Mouse (Mus musculus) CD4-positive, CD25-positive, alpha-beta regulatory T cell, adult 4 months (primary cell): ENCODE data around the gene Dusp2. TPM values are rescaled to one million over a fixed set of nuclear protein-coding genes. Genes with fewer than 3 reads are reported as not detected.

Experiments
- ATAC-seq: one replicate; pipeline ENCODE4 v1.8.0; 2017
- polyA plus RNA-seq, 2 experiments: library from polyadenylated mRNA; unstranded; fragments of 100-300 nt; shearing (Covaris generic); gene quantifications; one replicate each; pipeline ENCODE4 v1.2.1; 2017

Gene Dusp2
- polyA plus RNA-seq, 2 experiments from 2014 or later = 20.1 to 45.4 TPM

GRCm38 (mm10) chr2:127369703-127370376 lies 33.9 kb downstream of the Dusp2 start:
- ATAC-seq = no peak

- no peak for ATAC-seq
Observed at GRCm38 (mm10) chr2:127370561-127371483, 34.9 kb downstream of the Dusp2 start.

GRCm38 (mm10) chr2:127371484-127371861 lies 35.5 kb downstream of the Dusp2 start:
- ATAC-seq = no peak

GRCm38 (mm10) chr2:127372082-127372481 lies 36.1 kb downstream of the Dusp2 start:
- ATAC-seq = no peak

DNA sequence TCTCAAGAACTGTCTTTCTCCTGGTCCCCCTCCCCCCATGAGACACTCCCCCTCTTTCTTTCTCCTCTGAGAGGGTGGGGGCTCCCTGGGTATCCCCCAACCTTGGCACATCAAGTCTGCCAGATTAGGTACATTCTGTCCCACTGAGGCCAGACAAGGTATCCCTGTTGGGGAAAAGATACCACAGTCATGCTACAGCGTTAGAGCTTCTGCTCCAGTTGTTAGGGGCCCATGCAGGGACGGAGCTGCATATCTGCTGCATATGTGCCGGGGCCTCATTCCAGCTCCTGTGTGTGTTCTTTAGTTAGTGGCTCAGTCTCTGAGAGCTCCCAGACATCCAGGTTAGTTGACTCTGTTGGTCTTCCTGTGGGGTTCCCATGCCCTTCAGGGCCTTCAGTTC lies 38.2 kb downstream of the Dusp2 start:
- no peak for ATAC-seq

- ATAC-seq = no peak
Observed at GRCm38 (mm10) chr2:127375087-127375486, 39.1 kb downstream of the Dusp2 start.

DNA sequence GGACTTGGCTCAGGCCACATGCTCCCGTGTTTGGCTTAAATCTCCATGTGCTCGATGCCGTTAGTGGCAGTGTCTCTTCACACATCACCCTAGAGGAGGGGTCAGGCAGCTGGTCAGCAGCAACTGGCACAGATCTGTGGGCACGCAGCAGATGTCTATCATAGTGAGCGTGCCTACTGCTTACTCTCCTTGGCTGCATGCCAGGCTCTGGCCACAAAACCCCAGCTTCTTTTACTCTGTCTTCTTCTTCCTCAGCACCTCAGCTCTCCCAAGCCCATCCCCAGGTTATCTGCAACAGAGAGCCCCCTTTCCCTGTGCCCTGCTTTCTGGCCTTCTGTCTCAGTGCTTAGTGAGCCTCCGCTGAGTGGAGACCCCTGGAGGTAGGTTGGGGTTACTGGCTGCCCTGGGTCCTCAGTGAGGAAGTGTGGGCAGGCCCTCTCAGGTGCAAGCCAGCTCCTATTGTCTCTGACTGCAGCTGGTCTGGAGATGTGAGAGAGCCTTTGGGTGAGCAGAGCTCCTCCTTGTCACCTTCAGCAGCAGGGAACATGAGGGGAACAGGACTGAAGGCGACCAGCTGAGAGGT lies 39.9 kb downstream of the Dusp2 start:
- no peak for ATAC-seq

- no peak for ATAC-seq
Observed at GRCm38 (mm10) chr2:127376423-127377051, 40.6 kb downstream of the Dusp2 start.

- ATAC-seq = no peak
Observed at GRCm38 (mm10) chr2:127377942-127378610, 42.1 kb downstream of the Dusp2 start.

DNA sequence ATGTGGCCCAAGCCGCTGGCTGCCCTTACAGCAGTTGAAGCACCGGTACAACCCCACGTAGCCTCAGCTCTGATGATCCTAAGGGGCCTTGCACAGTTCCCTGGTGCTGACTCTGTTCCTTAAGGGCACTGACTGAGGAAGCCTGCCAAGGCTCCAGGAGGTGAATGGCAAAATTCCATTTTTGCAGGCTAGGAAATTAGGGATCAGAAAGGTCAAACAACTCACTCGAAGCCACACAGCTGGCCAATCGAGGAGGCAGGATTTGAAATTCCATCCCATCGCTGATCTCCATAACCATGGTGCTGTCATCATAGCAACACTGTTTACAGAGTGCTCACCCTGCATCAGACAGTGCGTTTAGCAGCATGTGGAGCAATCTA lies 42.6 kb downstream of the Dusp2 start:
- no peak for ATAC-seq

GRCm38 (mm10) chr2:127379250-127379649 lies 43.3 kb downstream of the Dusp2 start:
- ATAC-seq = no peak

DNA sequence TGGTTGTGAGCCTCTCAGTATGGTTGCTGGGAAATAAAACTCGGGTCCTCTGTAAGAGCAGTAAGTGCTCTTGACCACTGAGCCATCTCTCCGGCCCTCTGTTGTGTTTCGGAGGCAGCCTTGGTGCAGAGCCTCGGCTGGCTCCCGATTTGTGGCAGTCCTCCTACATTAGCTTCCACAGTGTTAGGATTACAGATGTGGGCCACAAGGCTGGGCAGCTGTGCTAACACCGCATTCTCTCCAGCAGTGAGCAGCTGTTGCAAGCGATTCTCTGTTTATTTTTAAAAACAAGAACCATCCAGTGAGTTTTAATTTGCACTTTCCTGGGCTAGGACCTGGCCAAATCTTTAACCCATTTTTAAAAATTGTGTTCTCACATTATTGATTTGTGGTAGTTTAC lies 47.9 kb downstream of the Dusp2 start:
- no peak for ATAC-seq

GRCm38 (mm10) chr2:127387521-127387920 lies 51.6 kb downstream of the Dusp2 start:
- ATAC-seq = no peak

Other genes starting within 250 kb of the Dusp2 start
- 10 to 100 TPM in 1 of 2 experiments, 1 to 10 TPM in 1; 5.9 to 15.6 TPM for gene Ncaph, start 202.2 kb upstream of the Dusp2 start, polyA plus RNA-seq
- 10 to 100 TPM; 61.1 to 65.8 TPM for gene Itpripl1, start 192.7 kb upstream of the Dusp2 start, polyA plus RNA-seq
- 1 to 10 TPM; 1.0 to 1.1 TPM for gene 1810024B03Rik, start 127.9 kb upstream of the Dusp2 start, polyA plus RNA-seq
- gene Snrnp200, start 127.8 kb upstream of the Dusp2 start, polyA plus RNA-seq = 10 to 100 TPM; 42.5 to 79.4 TPM
- gene Ciao1, start 88.3 kb upstream of the Dusp2 start, polyA plus RNA-seq = 10 to 100 TPM; 53.3 to 64.7 TPM
- gene Tmem127, start 88.3 kb upstream of the Dusp2 start, polyA plus RNA-seq = 100 to 1,000 TPM in 1 of 2 experiments, 10 to 100 TPM in 1; 75.1 to 118 TPM
- gene Stard7, start 65.9 kb upstream of the Dusp2 start, polyA plus RNA-seq = 10 to 100 TPM; 28.4 to 32.1 TPM
- gene Astl, start 2.5 kb downstream of the Dusp2 start, polyA plus RNA-seq = under 1 TPM; 0.22 to 0.42 TPM
- not detected for gene Adra2b, start 27.0 kb downstream of the Dusp2 start, polyA plus RNA-seq
- gene Gpat2, start 89.0 kb downstream of the Dusp2 start, polyA plus RNA-seq = under 1 TPM; 0.23 to 0.52 TPM
- 10 to 100 TPM; 44.7 to 49.2 TPM for gene Fahd2a, start 108.4 kb downstream of the Dusp2 start, polyA plus RNA-seq
- gene Kcnip3, start 185.9 kb downstream of the Dusp2 start, polyA plus RNA-seq = not detected
- not detected for gene Prom2, start 205.3 kb downstream of the Dusp2 start, polyA plus RNA-seq